Mouse (Mus musculus): ENCODE results near the gene Shc3. TPM values are rescaled to one million over a fixed set of nuclear protein-coding genes. Genes with fewer than 3 reads are reported as not detected.

The Shc3 gene
- polyA plus RNA-seq, 1 experiment from 2014 or later, result 7.2 TPM

DNA sequence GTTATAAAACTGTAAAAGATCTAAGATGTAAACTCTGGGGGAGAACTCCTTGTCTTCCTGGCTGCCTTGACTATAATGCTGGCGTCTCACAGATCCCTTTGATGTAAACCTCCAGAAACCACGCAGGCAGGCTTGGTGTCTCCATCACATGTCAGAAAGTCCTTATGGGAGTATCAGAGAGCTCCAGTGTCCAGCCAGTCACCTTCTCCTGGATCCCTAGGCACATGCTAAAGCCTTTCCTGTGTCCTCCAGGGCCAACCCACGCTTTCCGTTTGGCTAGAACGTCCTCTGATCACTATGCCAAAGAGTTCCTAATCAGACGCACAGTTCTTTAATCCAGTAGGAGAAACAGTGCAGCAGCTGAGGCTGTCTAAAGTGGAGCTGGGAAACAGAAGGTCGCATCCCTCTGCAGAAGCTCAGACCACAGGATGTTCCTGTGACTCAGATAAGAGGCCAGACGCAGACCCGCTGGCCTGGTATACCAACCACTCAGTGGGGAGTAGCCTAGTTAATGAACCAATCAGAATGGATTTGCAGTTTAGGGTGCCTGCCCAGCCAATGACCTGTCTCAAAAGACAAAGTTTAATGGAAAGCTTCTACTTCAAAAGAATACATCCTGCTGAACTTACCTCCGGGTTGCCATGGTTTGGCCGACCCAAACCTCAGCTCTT, 88.7 kb downstream of the Shc3 start:
- H3K9ac ChIP-seq, result no peak overlapping the region
- no peak overlapping the region for H3K4me3 ChIP-seq (replicated peaks; ENCODE audit: low read length)
- H3K4me1 ChIP-seq (replicated peaks; ENCODE audit: control insufficient read depth, insufficient read depth, low read length), result no peaks in the 10 kb centered on the region
- no peaks in the 10 kb centered on the region for H3K36me3 ChIP-seq (replicated peaks; ENCODE audit: control insufficient read depth, insufficient read depth)
- no peaks in the 10 kb centered on the region for H3K9me3 ChIP-seq (ENCODE audit: control insufficient read depth, low read length)
- ATAC-seq (ENCODE audit: low FRiP score) (no peak), DNase-seq (ENCODE audit: low spot score) (no peak)
- H3K27me3 ChIP-seq (ENCODE audit: control insufficient read depth, insufficient read depth, low read length), result no peaks in the 10 kb centered on the region
- no peak overlapping the region for H3K4me2 ChIP-seq (replicated peaks)
- 89% methylated on average over 11 of the region's 11 CpGs for WGBS
- H3K27ac ChIP-seq, result no peak overlapping the region

DNA sequence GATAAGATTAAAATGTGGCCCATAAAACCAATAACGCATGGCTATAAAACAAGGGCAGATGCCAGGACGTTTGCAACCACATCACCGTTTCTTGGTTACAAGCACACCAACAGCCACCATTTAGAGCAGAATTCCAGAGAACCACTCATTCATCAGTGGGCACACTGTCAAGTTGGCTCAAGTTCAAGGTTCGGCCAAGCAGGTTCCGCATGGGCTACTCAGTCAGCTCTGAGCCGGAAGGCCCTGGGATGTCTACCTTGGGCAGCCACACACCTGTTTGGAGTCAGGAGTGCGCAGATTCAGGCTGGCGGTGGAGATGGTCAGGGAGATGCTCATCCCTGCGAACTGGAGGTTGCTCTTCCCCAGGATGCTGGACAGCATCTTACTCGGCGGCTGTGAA, 89.4 kb downstream of the Shc3 start:
- WGBS, result 84% methylated on average over 11 of the region's 11 CpGs
- ATAC-seq (ENCODE audit: low FRiP score) (no peak), DNase-seq (ENCODE audit: low spot score) (no peak)
- Histone ChIP-seq H3K4me3 (replicated peaks; ENCODE audit: low read length) (no peak overlapping the region), H3K27me3 (ENCODE audit: control insufficient read depth, insufficient read depth, low read length) (no peaks in the 10 kb centered on the region), H3K27ac (no peak overlapping the region), H3K4me1 (replicated peaks; ENCODE audit: control insufficient read depth, insufficient read depth, low read length) (no peaks in the 10 kb centered on the region), H3K9me3 (ENCODE audit: control insufficient read depth, low read length) (no peaks in the 10 kb centered on the region), H3K4me2 (replicated peaks) (no peak overlapping the region), H3K9ac (no peak overlapping the region), H3K36me3 (replicated peaks; ENCODE audit: control insufficient read depth, insufficient read depth) (no peaks in the 10 kb centered on the region)

- Histone ChIP-seq H3K27ac (no peak overlapping the region), H3K4me2 (replicated peaks) (no peak overlapping the region), H3K36me3 (replicated peaks; ENCODE audit: control insufficient read depth, insufficient read depth) (no peaks in the 10 kb centered on the region), H3K27me3 (ENCODE audit: control insufficient read depth, insufficient read depth, low read length) (no peaks in the 10 kb centered on the region), H3K9ac (no peak overlapping the region), H3K9me3 (ENCODE audit: control insufficient read depth, low read length) (no peaks in the 10 kb centered on the region), H3K4me3 (replicated peaks; ENCODE audit: low read length) (no peak overlapping the region), H3K4me1 (replicated peaks; ENCODE audit: control insufficient read depth, insufficient read depth, low read length) (no peaks in the 10 kb centered on the region)
- WGBS, result 93% methylated on average over 10 of the region's 10 CpGs
- DNase-seq (ENCODE audit: low spot score), result no peak
- no peak for ATAC-seq (ENCODE audit: low FRiP score)
Observed at GRCm38 (mm10) chr13:51476991-51477390, 92.2 kb downstream of the Shc3 start.

GRCm38 (mm10) chr13:51468697-51469250, 100.4 kb downstream of the Shc3 start:
- DNase-seq (ENCODE audit: low spot score) (no peak), ATAC-seq (ENCODE audit: low FRiP score) (no peak)
- Histone ChIP-seq H3K27ac (no peak overlapping the region), H3K4me1 (replicated peaks; ENCODE audit: control insufficient read depth, insufficient read depth, low read length) (0 out of 2 replicates have a peak, but pooled peaks cover 3% of the 10 kb centered on the region), H3K9ac (no peak overlapping the region), H3K27me3 (ENCODE audit: control insufficient read depth, insufficient read depth, low read length) (no peaks in the 10 kb centered on the region), H3K4me2 (replicated peaks) (no peak overlapping the region), H3K36me3 (replicated peaks; ENCODE audit: control insufficient read depth, insufficient read depth) (no peaks in the 10 kb centered on the region), H3K4me3 (replicated peaks; ENCODE audit: low read length) (no peak overlapping the region), H3K9me3 (ENCODE audit: control insufficient read depth, low read length) (no peaks in the 10 kb centered on the region)
- WGBS, result 80% methylated on average over 17 of the region's 17 CpGs

GRCm38 (mm10) chr13:51466117-51466841, 102.9 kb downstream of the Shc3 start:
- Histone ChIP-seq H3K9ac (no peak overlapping the region), H3K4me2 (replicated peaks) (no peak overlapping the region), H3K9me3 (ENCODE audit: control insufficient read depth, low read length) (no peaks in the 10 kb centered on the region), H3K27ac (no peak overlapping the region), H3K36me3 (replicated peaks; ENCODE audit: control insufficient read depth, insufficient read depth) (no peaks in the 10 kb centered on the region), H3K27me3 (ENCODE audit: control insufficient read depth, insufficient read depth, low read length) (no peaks in the 10 kb centered on the region), H3K4me1 (replicated peaks; ENCODE audit: control insufficient read depth, insufficient read depth, low read length) (0 out of 2 replicates have a peak, but pooled peaks cover 3% of the 10 kb centered on the region), H3K4me3 (replicated peaks; ENCODE audit: low read length) (no peak overlapping the region)
- WGBS, result 56% methylated on average over 14 of the region's 14 CpGs
- peak; percentile 37; the same call in 1 of the 2 replicates for ATAC-seq (ENCODE audit: low FRiP score)
- DNase-seq (ENCODE audit: low spot score), result no peak

GRCm38 (mm10) chr13:51464294-51464693, 104.9 kb downstream of the Shc3 start:
- Histone ChIP-seq H3K9ac (no peak overlapping the region), H3K27me3 (ENCODE audit: control insufficient read depth, insufficient read depth, low read length) (no peaks in the 10 kb centered on the region), H3K4me1 (replicated peaks; ENCODE audit: control insufficient read depth, insufficient read depth, low read length) (no peaks in the 10 kb centered on the region), H3K27ac (no peak overlapping the region), H3K36me3 (replicated peaks; ENCODE audit: control insufficient read depth, insufficient read depth) (no peaks in the 10 kb centered on the region), H3K9me3 (ENCODE audit: control insufficient read depth, low read length) (no peaks in the 10 kb centered on the region), H3K4me3 (replicated peaks; ENCODE audit: low read length) (no peak overlapping the region), H3K4me2 (replicated peaks) (no peak overlapping the region)
- ATAC-seq (ENCODE audit: low FRiP score) (no peak), DNase-seq (ENCODE audit: low spot score) (no peak)
- WGBS, result 77% methylated on average over 4 of the region's 4 CpGs

DNA sequence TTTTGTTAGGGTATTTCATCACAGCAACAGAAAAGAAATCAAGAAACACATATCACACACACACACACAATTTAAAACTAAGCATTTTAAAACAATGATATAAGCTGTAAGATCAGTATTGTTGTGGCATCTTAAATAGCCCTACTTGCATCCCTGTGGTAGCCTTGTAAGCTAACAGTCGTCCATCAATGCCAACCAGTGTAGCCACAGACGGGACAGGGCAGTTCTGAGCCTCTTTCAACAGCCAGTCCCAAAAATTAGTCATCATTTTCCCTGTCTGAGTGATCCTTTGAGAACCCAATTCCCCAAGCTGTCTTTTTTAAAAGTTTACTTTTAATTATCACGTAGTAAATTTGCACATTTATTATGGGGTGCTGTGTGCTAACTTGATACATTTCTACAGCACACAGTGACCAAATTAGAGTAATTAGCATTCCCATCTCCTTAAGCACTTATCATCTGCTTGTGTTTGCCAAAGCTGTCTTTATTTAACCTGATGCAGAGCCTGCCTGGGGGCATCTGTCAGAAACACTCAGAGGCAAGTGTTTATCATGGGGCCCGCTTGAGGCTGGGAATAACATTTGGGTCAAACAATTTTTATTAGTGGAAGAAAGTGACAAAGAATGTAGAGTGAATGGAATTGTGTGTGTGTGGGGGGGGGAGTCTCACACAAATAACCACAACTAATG, 112.9 kb downstream of the Shc3 start:
- H3K4me3 ChIP-seq (replicated peaks; ENCODE audit: low read length), result no peak overlapping the region
- DNase-seq (ENCODE audit: low spot score) (no peak), ATAC-seq (ENCODE audit: low FRiP score) (no peak)
- no peaks in the 10 kb centered on the region for H3K9me3 ChIP-seq (ENCODE audit: control insufficient read depth, low read length)
- 52% methylated on average over 4 of the region's 4 CpGs for WGBS
- no peak overlapping the region for H3K9ac ChIP-seq
- H3K4me1 ChIP-seq (replicated peaks; ENCODE audit: control insufficient read depth, insufficient read depth, low read length), result peaks cover 3% of the 10 kb centered on the region; the same call in 1 of the 2 replicates
- no peaks in the 10 kb centered on the region for H3K27me3 ChIP-seq (ENCODE audit: control insufficient read depth, insufficient read depth, low read length)
- H3K4me2 ChIP-seq (replicated peaks), result no peak overlapping the region
- H3K36me3 ChIP-seq (replicated peaks; ENCODE audit: control insufficient read depth, insufficient read depth), result no peaks in the 10 kb centered on the region
- H3K27ac ChIP-seq, result no peak overlapping the region

DNA sequence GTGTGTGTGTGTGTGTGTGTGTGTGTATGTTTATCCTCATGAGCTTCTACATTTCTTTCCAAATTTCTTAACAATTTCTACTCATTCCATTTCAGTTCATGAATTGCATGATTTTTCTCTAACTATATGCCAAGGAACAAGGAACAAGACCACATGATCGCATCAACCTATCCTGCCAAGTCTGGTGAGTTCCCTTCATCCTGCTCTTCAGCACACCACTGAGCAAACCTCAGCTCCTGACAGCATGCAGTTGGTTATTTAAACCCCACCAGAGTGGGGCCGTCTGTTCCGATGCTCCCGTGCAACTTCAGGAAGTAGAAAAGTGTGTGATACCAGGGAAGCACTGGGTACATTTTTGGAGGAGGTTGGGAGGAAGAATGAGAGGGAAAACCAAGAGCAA, 122.7 kb downstream of the Shc3 start:
- no peaks in the 10 kb centered on the region for H3K27me3 ChIP-seq (ENCODE audit: control insufficient read depth, insufficient read depth, low read length)
- H3K4me2 ChIP-seq (replicated peaks), result no peak overlapping the region
- no peaks in the 10 kb centered on the region for H3K9me3 ChIP-seq (ENCODE audit: control insufficient read depth, low read length)
- no peak overlapping the region for H3K4me3 ChIP-seq (replicated peaks; ENCODE audit: low read length)
- DNase-seq (ENCODE audit: low spot score) (no peak), ATAC-seq (ENCODE audit: low FRiP score) (no peak)
- H3K27ac ChIP-seq, result no peak overlapping the region
- no peaks in the 10 kb centered on the region for H3K4me1 ChIP-seq (replicated peaks; ENCODE audit: control insufficient read depth, insufficient read depth, low read length)
- no peak overlapping the region for H3K9ac ChIP-seq
- WGBS, result 90% methylated on average over 4 of the region's 4 CpGs
- H3K36me3 ChIP-seq (replicated peaks; ENCODE audit: control insufficient read depth, insufficient read depth), result no peaks in the 10 kb centered on the region

DNA sequence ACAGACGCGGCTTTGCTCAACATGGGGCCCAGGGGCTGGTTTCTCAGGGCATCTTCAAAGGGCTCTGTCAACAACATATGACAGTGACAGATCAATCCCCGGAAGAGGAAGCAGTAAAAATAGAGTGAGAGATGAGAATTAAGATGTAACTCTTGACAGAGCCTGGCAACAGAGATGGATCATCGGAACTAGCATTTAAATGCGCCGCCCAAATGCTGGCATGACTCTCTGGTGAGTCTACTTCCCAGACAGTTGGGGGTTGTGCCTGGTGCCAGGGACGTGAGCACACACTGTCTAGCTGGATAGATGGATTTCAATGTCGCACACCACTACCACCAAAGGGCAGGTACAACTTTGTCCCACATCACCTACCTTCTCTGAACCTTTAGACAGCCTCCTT, 126.3 kb downstream of the Shc3 start:
- no peaks in the 10 kb centered on the region for H3K4me1 ChIP-seq (replicated peaks; ENCODE audit: control insufficient read depth, insufficient read depth, low read length)
- no peak for DNase-seq (ENCODE audit: low spot score)
- H3K27ac ChIP-seq, result no peak overlapping the region
- no peak overlapping the region for H3K4me3 ChIP-seq (replicated peaks; ENCODE audit: low read length)
- no peak overlapping the region for H3K9ac ChIP-seq
- no peaks in the 10 kb centered on the region for H3K9me3 ChIP-seq (ENCODE audit: control insufficient read depth, low read length)
- H3K4me2 ChIP-seq (replicated peaks), result no peak overlapping the region
- H3K36me3 ChIP-seq (replicated peaks; ENCODE audit: control insufficient read depth, insufficient read depth), result no peaks in the 10 kb centered on the region
- 85% methylated on average over 8 of the region's 8 CpGs for WGBS
- H3K27me3 ChIP-seq (ENCODE audit: control insufficient read depth, insufficient read depth, low read length), result no peaks in the 10 kb centered on the region
- ATAC-seq (ENCODE audit: low FRiP score), result no peak

Data from hindbrain, embryonic 14.5 days (tissue).